Mouse (Mus musculus) frontal cortex, adult (tissue): ENCODE measurements around the gene Lrrc45.
"Not testable (repeated sequence)": the region's sequence is repeated elsewhere in the genome, so short reads cannot be mapped to it uniquely, and the experiment has no call there.

ENCODE experiments used
- ATAC-seq: cut with Nextera tagmentation; 2 replicates; pipeline ENCODE4 v1.9.2; 2017; ENCODE audit warnings: mild to moderate bottlenecking, moderate library complexity, mixed read lengths; ENCODE audit not compliant: low TSS enrichment

Gene Lrrc45

GRCm38 (mm10) chr11:120713580-120714518, at the start of gene Lrrc45, which contains the start of gene Cenpx:
TSS of gene Lrrc45 (plus strand) at chr11:120713925.
TSS of gene Cenpx (minus strand) at chr11:120713738.
- peak; percentile 95 for ATAC-seq

GRCm38 (mm10) chr11:120665406-120665805, 48.3 kb upstream of the Lrrc45 start:
- no peak for ATAC-seq

GRCm38 (mm10) chr11:120666617-120667016, 47.1 kb upstream of the Lrrc45 start:
- no peak for ATAC-seq

- peak; percentile 98 for ATAC-seq
Measured at GRCm38 (mm10) chr11:120672687-120673593, 40.8 kb upstream of the Lrrc45 start, which contains the start of gene Aspscr1. TSS of gene Aspscr1 (plus strand) at chr11:120672973.

- ATAC-seq: no peak
Measured at GRCm38 (mm10) chr11:120673594-120674122, 40.1 kb upstream of the Lrrc45 start.

- not testable (repeated sequence) for ATAC-seq
Measured at GRCm38 (mm10) chr11:120675875-120676274, 37.9 kb upstream of the Lrrc45 start.

GRCm38 (mm10) chr11:120676951-120677350, 36.8 kb upstream of the Lrrc45 start:
- ATAC-seq: no peak

GRCm38 (mm10) chr11:120679909-120680308, 33.8 kb upstream of the Lrrc45 start:
- ATAC-seq: no peak

GRCm38 (mm10) chr11:120682683-120683082, 31.0 kb upstream of the Lrrc45 start:
- no peak for ATAC-seq

- no peak for ATAC-seq
Measured at GRCm38 (mm10) chr11:120683536-120683935, 30.2 kb upstream of the Lrrc45 start.

- no peak for ATAC-seq
Measured at GRCm38 (mm10) chr11:120684086-120684485, 29.6 kb upstream of the Lrrc45 start.

GRCm38 (mm10) chr11:120684660-120685059, 29.1 kb upstream of the Lrrc45 start:
- no peak for ATAC-seq

- no peak for ATAC-seq
Measured at GRCm38 (mm10) chr11:120686650-120687272, 27.0 kb upstream of the Lrrc45 start.

- ATAC-seq: no peak
Measured at GRCm38 (mm10) chr11:120689365-120689764, 24.4 kb upstream of the Lrrc45 start.

GRCm38 (mm10) chr11:120692471-120693011, 21.2 kb upstream of the Lrrc45 start:
- ATAC-seq: peak; percentile 77; the same call in 1 of the 2 replicates

- ATAC-seq: no peak
Measured at GRCm38 (mm10) chr11:120693461-120693860, 20.3 kb upstream of the Lrrc45 start.

GRCm38 (mm10) chr11:120695184-120695583, 18.5 kb upstream of the Lrrc45 start:
- no peak for ATAC-seq

- no peak for ATAC-seq
Measured at GRCm38 (mm10) chr11:120695641-120696040, 18.1 kb upstream of the Lrrc45 start.

GRCm38 (mm10) chr11:120696568-120696967, 17.2 kb upstream of the Lrrc45 start:
- ATAC-seq: no peak

- peak; percentile 23; the same call in 1 of the 2 replicates for ATAC-seq
Measured at GRCm38 (mm10) chr11:120697741-120698140, 16.0 kb upstream of the Lrrc45 start.
